ENCODE assay signal across 28 mouse cellular contexts in the genomic region with DNA sequence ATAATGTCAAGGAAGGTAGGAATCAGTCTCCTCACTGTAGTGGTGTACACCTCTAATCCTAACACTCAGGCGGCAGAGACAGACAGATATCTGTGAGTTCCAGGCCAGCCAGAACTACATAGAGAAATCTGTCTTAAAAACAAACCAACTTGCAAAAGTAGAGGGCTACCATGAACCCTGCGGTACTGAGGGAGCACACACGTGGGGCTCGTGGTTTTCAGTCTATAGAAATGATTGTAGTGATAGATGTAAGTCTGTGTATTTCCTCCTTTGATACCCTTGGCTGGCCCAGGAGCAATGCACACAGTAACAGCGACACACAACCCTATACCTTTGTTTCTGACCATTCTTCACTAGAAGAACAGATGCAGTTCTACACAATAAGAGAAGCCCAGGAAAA. TPM values are rescaled to one million over a fixed set of nuclear protein-coding genes. Genes with fewer than 3 reads are reported as not detected.
DNase-seq lines count a peak whose midpoint lies in the region; ATAC-seq lines count a peak whose summit lies in the region.
"Had no signal": no experiment of that assay in that cellular context is flagged by ENCODE, and none has a peak within 500 bp of the region (broad histone marks: within the 10 kb centered on the region; RNA-seq: fewer than 3 reads in every experiment).

No protein-coding gene starts in this region.

- no peaks in the 10 kb centered on the region for H3K36me3 ChIP-seq in midbrain, embryonic 11.5 days (ENCODE audit: control insufficient read depth, insufficient read depth, low read length)
- no peaks in the 10 kb centered on the region for H3K36me3 ChIP-seq in midbrain, embryonic 16.5 days (ENCODE audit: control insufficient read depth, insufficient read depth, low read length)
- H3K36me3 ChIP-seq: forebrain, embryonic 10.5 days; G1E; heart, embryonic 12.5 days; heart, embryonic 15.5 days; hindbrain, embryonic 10.5 days; hindbrain, embryonic 13.5 days had no signal

- no peak overlapping the region for H3K9ac ChIP-seq in midbrain, embryonic 11.5 days (ENCODE audit: low read length)
- no peak overlapping the region for H3K9ac ChIP-seq in midbrain, embryonic 16.5 days (ENCODE audit: low read depth, low read length)
- H3K9ac ChIP-seq: forebrain, embryonic 13.5 days; heart, embryonic 12.5 days; heart, embryonic 15.5 days; hindbrain, embryonic 13.5 days had no signal

- H3K9me3 ChIP-seq in midbrain, embryonic 11.5 days (ENCODE audit: control insufficient read depth, low read length) = no peaks in the 10 kb centered on the region
- no peaks in the 10 kb centered on the region for H3K9me3 ChIP-seq in midbrain, embryonic 16.5 days (replicated peaks; ENCODE audit: control insufficient read depth, low read length, poor library complexity, severe bottlenecking)
- H3K9me3 ChIP-seq: forebrain, embryonic 10.5 days; forebrain, embryonic 13.5 days; G1E; heart, embryonic 12.5 days; heart, embryonic 15.5 days; hindbrain, embryonic 10.5 days; hindbrain, embryonic 13.5 days had no signal

- H3K27me3 ChIP-seq in midbrain, embryonic 11.5 days (ENCODE audit: control insufficient read depth, insufficient read depth, low read length) = peaks cover 5% of the 10 kb centered on the region; the same call in 1 of the 2 replicates
- peaks cover 8% of the 10 kb centered on the region for H3K27me3 ChIP-seq in midbrain, embryonic 16.5 days (ENCODE audit: control insufficient read depth, insufficient read depth, low read depth, low read length)
- H3K27me3 ChIP-seq: CH12.LX; heart, embryonic 12.5 days; heart, embryonic 15.5 days had no signal

- no peak for ATAC-seq in midbrain, embryonic 11.5 days (ENCODE audit: low FRiP score)
- ATAC-seq in midbrain, embryonic 16.5 days = no peak
- ATAC-seq: forebrain, embryonic 13.5 days; forebrain, embryonic 16.5 days; hindbrain, embryonic 16.5 days; inflammation-experienced regulatory T-cells, adult 6 months had no signal

- 89% methylated on average over 5 of the region's 5 CpGs for WGBS in midbrain, embryonic 11.5 days
- WGBS in midbrain, embryonic 16.5 days = 88% methylated on average over 5 of the region's 5 CpGs

- H3K4me3 ChIP-seq in midbrain, embryonic 11.5 days (ENCODE audit: low read depth, low read length) = no peak overlapping the region
- H3K4me3 ChIP-seq in midbrain, embryonic 16.5 days (ENCODE audit: low read depth, low read length) = no peak overlapping the region
- H3K4me3 ChIP-seq: forebrain, embryonic 10.5 days; forebrain, embryonic 13.5 days; heart, embryonic 12.5 days; heart, embryonic 15.5 days; hindbrain, embryonic 10.5 days; hindbrain, embryonic 13.5 days had no signal

- DNase-seq in midbrain, embryonic 11.5 days (ENCODE audit: low spot score, missing footprints) = peak; percentile 59
- DNase-seq in thymus, postnatal 25 days = peak; percentile 34
- no peak for DNase-seq in thymus, adult 18-20 months
- DNase-seq in induced T-regulatory cell, adult 2 months (ENCODE audit: low read depth) = peak; percentile 68
- DNase-seq in heart, adult 18-20 months = no peak
- DNase-seq in cerebellum, postnatal 14 days = no peak
- DNase-seq: adrenal gland, adult 8-10 months; adrenal gland, postnatal 25 days; B cell, adult 2 months; cerebellum, adult 11-12 months; cerebellum, adult 8-10 months; cerebellum, postnatal 10 days; gastrocnemius, postnatal 10 days; heart, adult 11 months; heart, postnatal 10 days; heart, postnatal 36 days had no signal

- no peak overlapping the region for H3K27ac ChIP-seq in midbrain, embryonic 11.5 days (ENCODE audit: low read depth, low read length)
- H3K27ac ChIP-seq in midbrain, embryonic 16.5 days (ENCODE audit: low read length) = no peak overlapping the region
- H3K27ac ChIP-seq: forebrain, embryonic 10.5 days; forebrain, embryonic 13.5 days; heart, embryonic 15.5 days; hindbrain, embryonic 10.5 days; hindbrain, embryonic 13.5 days had no signal

- H3K4me1 ChIP-seq in midbrain, embryonic 11.5 days (ENCODE audit: control insufficient read depth, insufficient read depth, low read length) = no peaks in the 10 kb centered on the region; the same call in 1 of the 2 replicates
- H3K4me1 ChIP-seq in midbrain, embryonic 16.5 days (ENCODE audit: control insufficient read depth, insufficient read depth, low read length) = peaks cover 8% of the 10 kb centered on the region

- H3K4me2 ChIP-seq in midbrain, embryonic 11.5 days = no peak overlapping the region
- no peak overlapping the region for H3K4me2 ChIP-seq in midbrain, embryonic 16.5 days (ENCODE audit: low read length)
- H3K4me2 ChIP-seq: forebrain, embryonic 13.5 days; heart, embryonic 12.5 days; heart, embryonic 15.5 days; hindbrain, embryonic 13.5 days had no signal

RNA-seq across cellular contexts. Expression of a gene that starts 2.4 kb away (rescaled TPM):
- 5.9 and 6.6 TPM in 2 replicates for polyA plus RNA-seq in midbrain, embryonic 11.5 days (2014; fragmentation: Nextera tagmentation; extraction: Ambion mirVana)
- polyA plus RNA-seq in midbrain, embryonic 16.5 days (2015; fragmentation: Nextera tagmentation; extraction: Ambion mirVana) = 7.8 and 7.9 TPM in 2 replicates
- 10 to 100 TPM; 66.6 to 67.6 TPM for total RNA-seq in heart, adult 18-20 months (2021)

RNA-seq across cellular contexts. Expression of a gene that starts 51.6 kb away (rescaled TPM):
- polyA plus RNA-seq in midbrain, embryonic 11.5 days (2014; fragmentation: Nextera tagmentation; extraction: Ambion mirVana) = 37.4 and 43.4 TPM in 2 replicates
- polyA plus RNA-seq in midbrain, embryonic 16.5 days (2015; fragmentation: Nextera tagmentation; extraction: Ambion mirVana) = 32.6 and 33.9 TPM in 2 replicates
- total RNA-seq in heart, adult 18-20 months (2021) = 10 to 100 TPM; 88.6 to 92.2 TPM

Comparison
In these comparisons a context has a peak if more than half of its experiments do, and no peak if none do; other contexts are left out.
1. DNase-seq: peak in midbrain, embryonic 11.5 days (single experiment), thymus, postnatal 25 days (single experiment) and induced T-regulatory cell, adult 2 months (single experiment); none in thymus, adult 18-20 months (0 of 2), heart, adult 18-20 months (0 of 2) and cerebellum, postnatal 14 days (0 of 2).